Mouse (Mus musculus): ENCODE measurements around the gene Pex16.

Gene Pex16

GRCm38 (mm10) chr2:92388891-92389641, 14.6 kb downstream of the Pex16 start:
- peak; percentile 77 to 86 for DNase-seq

GRCm38 (mm10) chr2:92389645-92390044, 15.2 kb downstream of the Pex16 start:
- DNase-seq = no peak

- peak in 1 of 2 experiments; percentile 61 for DNase-seq
Measured at GRCm38 (mm10) chr2:92390206-92390930, 15.9 kb downstream of the Pex16 start.

GRCm38 (mm10) chr2:92391116-92391515, 16.6 kb downstream of the Pex16 start:
- DNase-seq = peak in 1 of 2 experiments; percentile 54

GRCm38 (mm10) chr2:92391703-92392317, 17.3 kb downstream of the Pex16 start:
- DNase-seq = no peak

GRCm38 (mm10) chr2:92392318-92393264, 18.1 kb downstream of the Pex16 start:
- peak in 1 of 2 experiments; percentile 39 for DNase-seq

- DNase-seq = no peak
Measured at GRCm38 (mm10) chr2:92395535-92395934, 21.1 kb downstream of the Pex16 start.

- peak in 1 of 2 experiments; percentile 52 for DNase-seq
Measured at GRCm38 (mm10) chr2:92397436-92397835, 23.0 kb downstream of the Pex16 start.

GRCm38 (mm10) chr2:92399877-92400276, 25.4 kb downstream of the Pex16 start:
- peak in 1 of 2 experiments; percentile 32 for DNase-seq

GRCm38 (mm10) chr2:92400682-92401081, 26.2 kb downstream of the Pex16 start:
- peak in 1 of 2 experiments; percentile 49 for DNase-seq

GRCm38 (mm10) chr2:92401091-92401561, 26.6 kb downstream of the Pex16 start, which contains the start of gene Mapk8ip1:
Gene Mapk8ip1 (minus strand): TSS chr2:92401263.
- peak; percentile 66 to 71 for DNase-seq

- peak; percentile 82 to 84 for DNase-seq
Measured at GRCm38 (mm10) chr2:92402591-92403326, 28.3 kb downstream of the Pex16 start.

GRCm38 (mm10) chr2:92403776-92404319, 29.4 kb downstream of the Pex16 start:
- DNase-seq = no peak

- DNase-seq = peak in 1 of 2 experiments; percentile 40
Measured at GRCm38 (mm10) chr2:92404737-92405136, 30.3 kb downstream of the Pex16 start.

GRCm38 (mm10) chr2:92405687-92406086, 31.2 kb downstream of the Pex16 start:
- no peak for DNase-seq

GRCm38 (mm10) chr2:92408309-92409045, 34.0 kb downstream of the Pex16 start:
- DNase-seq = no peak

GRCm38 (mm10) chr2:92411705-92412104, 37.2 kb downstream of the Pex16 start:
- DNase-seq = peak; percentile 79 to 85

- no peak for DNase-seq
Measured at GRCm38 (mm10) chr2:92421723-92422387, 47.4 kb downstream of the Pex16 start.

GRCm38 (mm10) chr2:92422388-92423135, 48.1 kb downstream of the Pex16 start:
- peak; percentile 54 to 57 for DNase-seq
